Mouse (Mus musculus): ENCODE data around the gene Twf2. TPM values are rescaled to one million over a fixed set of nuclear protein-coding genes. Genes with fewer than 3 reads are reported as not detected.

Twf2 gene
- polyA plus RNA-seq, 1 experiment from 2014 or later: 66.5 TPM

DNA sequence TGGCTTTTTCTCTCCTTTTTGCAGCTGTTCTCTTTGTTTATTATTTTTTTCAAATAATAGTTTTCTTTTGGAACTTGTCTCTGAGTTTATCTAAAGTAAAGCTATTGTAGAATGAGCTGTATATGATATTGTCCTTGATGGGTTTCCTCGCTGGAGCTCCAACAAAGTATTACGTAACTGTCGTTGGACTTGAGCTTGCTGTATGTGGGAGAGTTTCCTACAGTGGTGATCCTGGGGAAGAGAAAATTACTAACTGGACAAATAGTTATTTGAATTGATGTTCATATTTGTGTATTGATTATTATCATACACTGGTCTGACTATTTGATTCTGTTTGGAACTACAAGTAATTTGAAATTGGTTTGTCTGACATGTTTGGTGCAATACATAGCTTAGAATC lies 30.4 kb upstream of the Twf2 start:
- peaks cover 29% of the 10 kb centered on the region for H3K4me1 ChIP-seq (ENCODE audit: control insufficient read depth, insufficient read depth, low read length)

DNA sequence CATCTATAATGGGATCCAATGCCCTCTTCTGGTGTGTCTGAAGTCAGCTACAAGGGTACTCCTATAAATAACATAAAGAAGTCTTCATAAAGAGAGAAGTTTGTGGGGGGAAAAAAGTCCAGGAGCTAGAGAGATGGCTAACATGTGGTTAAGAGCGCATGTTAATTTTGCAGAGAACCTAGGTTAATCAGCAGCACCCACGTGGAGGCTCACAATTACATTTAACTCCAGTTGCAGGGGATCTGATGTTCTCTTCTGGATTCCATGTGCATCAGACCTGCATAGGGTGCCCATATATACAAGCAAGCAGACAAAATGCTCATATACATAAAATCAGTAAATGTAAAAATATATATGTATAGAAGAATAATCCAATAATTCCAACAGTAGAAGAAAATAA lies 29.5 kb upstream of the Twf2 start:
- no peak overlapping the region for H3K9ac ChIP-seq (ENCODE audit: low read length)
- no peak for DNase-seq (ENCODE audit: low spot score)
- H3K4me1 ChIP-seq (ENCODE audit: control insufficient read depth, insufficient read depth, low read length): peaks cover 32% of the 10 kb centered on the region
- no peak overlapping the region for H3K27ac ChIP-seq (replicated peaks; ENCODE audit: low read depth, low read length)
- no peak overlapping the region for H3K4me3 ChIP-seq (ENCODE audit: low read depth, low read length)
- no peaks in the 10 kb centered on the region for H3K27me3 ChIP-seq (ENCODE audit: control insufficient read depth, insufficient read depth, low read length)
- H3K9me3 ChIP-seq (ENCODE audit: control insufficient read depth, low read length): no peaks in the 10 kb centered on the region
- 76% methylated on average over 2 of the region's 2 CpGs for WGBS
- H3K4me2 ChIP-seq (ENCODE audit: low read depth, severe bottlenecking): peak overlapping the region; percentile 8; the same call in 1 of the 2 replicates
- ATAC-seq (ENCODE audit: insufficient number of reproducible peaks, low FRiP score, low TSS enrichment, low read depth): no peak
- peaks cover 3% of the 10 kb centered on the region; the same call in 1 of the 2 replicates for H3K36me3 ChIP-seq (ENCODE audit: control insufficient read depth, insufficient read depth, low read length)

More for the DNA sequence above, 30.4 kb upstream of the Twf2 start:
- H3K4me2 ChIP-seq (ENCODE audit: low read depth, severe bottlenecking): peak overlapping the region; percentile 54
- H3K36me3 ChIP-seq (ENCODE audit: control insufficient read depth, insufficient read depth, low read length): no peaks in the 10 kb centered on the region; the same call in 1 of the 2 replicates
- DNase-seq (ENCODE audit: low spot score) (no peak), ATAC-seq (ENCODE audit: insufficient number of reproducible peaks, low FRiP score, low TSS enrichment, low read depth) (no peak)
- 0 out of 2 replicates have a peak overlapping the region, but pooled peaks have one; percentile 41 for H3K9ac ChIP-seq (ENCODE audit: low read length)
- H3K9me3 ChIP-seq (ENCODE audit: control insufficient read depth, low read length): no peaks in the 10 kb centered on the region
- H3K27me3 ChIP-seq (ENCODE audit: control insufficient read depth, insufficient read depth, low read length): no peaks in the 10 kb centered on the region
- peak overlapping the region; percentile 91 for H3K4me3 ChIP-seq (ENCODE audit: low read depth, low read length)
- WGBS: 50% methylated on average over 3 of the region's 3 CpGs
- no peak overlapping the region for H3K27ac ChIP-seq (replicated peaks; ENCODE audit: low read depth, low read length)

DNA sequence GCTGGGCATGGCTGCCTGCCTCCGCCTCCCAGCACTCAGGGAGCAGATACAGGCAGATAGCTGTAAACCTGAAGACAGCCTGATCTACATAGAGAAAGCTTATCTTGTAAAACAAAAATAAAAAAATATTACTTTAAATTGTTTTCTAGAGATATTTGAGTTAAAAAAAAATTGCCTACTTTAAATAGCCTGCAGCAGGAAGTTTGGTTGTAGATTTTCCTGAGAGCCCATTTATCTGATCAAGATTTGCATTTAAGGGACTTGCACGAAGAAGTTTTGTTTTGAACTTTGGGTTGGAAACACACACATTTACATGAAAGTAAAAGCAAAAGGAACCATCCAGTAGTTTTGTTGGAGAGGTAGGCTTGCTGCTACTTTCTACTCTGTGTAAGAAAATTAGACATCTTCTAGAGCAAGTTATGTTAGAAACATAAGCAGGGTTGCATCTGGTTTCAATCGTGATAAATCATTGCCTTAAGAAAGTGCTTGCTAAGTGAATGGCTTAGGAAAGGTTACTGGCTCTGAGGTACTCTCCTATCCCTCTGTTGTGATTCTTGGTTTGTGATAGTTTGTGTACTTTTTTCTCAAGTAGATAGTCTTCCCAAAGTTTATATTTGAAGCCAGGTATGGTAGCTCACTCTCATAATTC lies 27.2 kb upstream of the Twf2 start:
- 71% methylated on average over 3 of the region's 3 CpGs for WGBS
- Histone ChIP-seq H3K36me3 (ENCODE audit: control insufficient read depth, insufficient read depth, low read length) (peaks cover 14% of the 10 kb centered on the region), H3K27me3 (ENCODE audit: control insufficient read depth, insufficient read depth, low read length) (no peaks in the 10 kb centered on the region), H3K4me1 (ENCODE audit: control insufficient read depth, insufficient read depth, low read length) (peaks cover 29% of the 10 kb centered on the region), H3K4me2 (ENCODE audit: low read depth, severe bottlenecking) (no peak overlapping the region), H3K4me3 (ENCODE audit: low read depth, low read length) (no peak overlapping the region), H3K27ac (replicated peaks; ENCODE audit: low read depth, low read length) (no peak overlapping the region), H3K9ac (ENCODE audit: low read length) (no peak overlapping the region), H3K9me3 (ENCODE audit: control insufficient read depth, low read length) (no peaks in the 10 kb centered on the region)
- no peak for DNase-seq (ENCODE audit: low spot score)
- no peak for ATAC-seq (ENCODE audit: insufficient number of reproducible peaks, low FRiP score, low TSS enrichment, low read depth)

DNA sequence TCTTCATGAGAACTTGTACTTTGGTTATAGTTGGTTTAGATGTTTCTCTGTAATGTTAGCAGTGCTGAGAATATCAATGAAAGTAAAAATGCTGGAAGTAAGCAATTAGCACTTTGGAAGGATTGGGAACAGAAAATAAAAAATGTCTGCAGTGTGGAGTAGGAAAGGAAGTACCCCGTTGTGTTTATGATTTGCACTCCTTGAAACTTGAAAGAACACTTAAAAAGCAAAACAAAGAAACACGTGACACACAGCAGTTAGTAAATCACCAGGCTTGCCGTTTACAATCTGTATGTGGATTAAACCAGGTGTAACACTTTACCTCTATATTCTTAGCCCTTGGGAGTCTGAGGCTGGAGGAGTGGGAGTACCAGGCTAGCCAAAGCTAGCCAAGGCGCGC lies 26.1 kb upstream of the Twf2 start:
- Histone ChIP-seq H3K4me1 (ENCODE audit: control insufficient read depth, insufficient read depth, low read length) (peaks cover 29% of the 10 kb centered on the region), H3K9me3 (ENCODE audit: control insufficient read depth, low read length) (no peaks in the 10 kb centered on the region), H3K27me3 (ENCODE audit: control insufficient read depth, insufficient read depth, low read length) (no peaks in the 10 kb centered on the region), H3K4me2 (ENCODE audit: low read depth, severe bottlenecking) (no peak overlapping the region), H3K9ac (ENCODE audit: low read length) (no peak overlapping the region), H3K27ac (replicated peaks; ENCODE audit: low read depth, low read length) (no peak overlapping the region), H3K36me3 (ENCODE audit: control insufficient read depth, insufficient read depth, low read length) (peaks cover 17% of the 10 kb centered on the region), H3K4me3 (ENCODE audit: low read depth, low read length) (no peak overlapping the region)
- no peak for ATAC-seq (ENCODE audit: insufficient number of reproducible peaks, low FRiP score, low TSS enrichment, low read depth)
- 47% methylated on average over 5 of the region's 5 CpGs for WGBS
- DNase-seq (ENCODE audit: low spot score): no peak

DNA sequence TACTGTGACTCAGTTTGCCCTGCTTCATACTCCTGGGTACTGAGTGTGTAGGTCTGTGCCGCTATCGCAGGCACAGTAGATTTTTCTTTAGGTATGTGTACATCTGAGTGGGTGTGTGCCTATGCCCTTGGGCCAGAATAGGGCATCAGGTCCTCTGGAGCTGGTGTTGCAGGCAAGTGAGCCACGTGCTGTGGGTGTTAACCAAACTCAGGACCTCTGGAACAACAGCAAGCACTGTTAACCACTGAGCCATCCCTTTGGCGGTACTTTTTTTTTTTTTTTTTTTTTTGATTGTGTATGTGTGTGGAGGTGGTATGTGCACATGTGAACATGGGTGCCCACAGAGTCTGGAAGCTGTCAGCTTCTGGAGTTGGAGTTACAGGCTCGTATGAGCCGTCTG lies 25.1 kb upstream of the Twf2 start:
- H3K9me3 ChIP-seq (ENCODE audit: control insufficient read depth, low read length): no peaks in the 10 kb centered on the region
- H3K27ac ChIP-seq (replicated peaks; ENCODE audit: low read depth, low read length): no peak overlapping the region
- no peaks in the 10 kb centered on the region for H3K27me3 ChIP-seq (ENCODE audit: control insufficient read depth, insufficient read depth, low read length)
- H3K4me3 ChIP-seq (ENCODE audit: low read depth, low read length): no peak overlapping the region
- H3K9ac ChIP-seq (ENCODE audit: low read length): no peak overlapping the region
- DNase-seq (ENCODE audit: low spot score) (no peak), ATAC-seq (ENCODE audit: insufficient number of reproducible peaks, low FRiP score, low TSS enrichment, low read depth) (no peak)
- peaks cover 26% of the 10 kb centered on the region for H3K4me1 ChIP-seq (ENCODE audit: control insufficient read depth, insufficient read depth, low read length)
- H3K4me2 ChIP-seq (ENCODE audit: low read depth, severe bottlenecking): no peak overlapping the region
- peaks cover 21% of the 10 kb centered on the region for H3K36me3 ChIP-seq (ENCODE audit: control insufficient read depth, insufficient read depth, low read length)
- WGBS: 87% methylated on average over 6 of the region's 6 CpGs

DNA sequence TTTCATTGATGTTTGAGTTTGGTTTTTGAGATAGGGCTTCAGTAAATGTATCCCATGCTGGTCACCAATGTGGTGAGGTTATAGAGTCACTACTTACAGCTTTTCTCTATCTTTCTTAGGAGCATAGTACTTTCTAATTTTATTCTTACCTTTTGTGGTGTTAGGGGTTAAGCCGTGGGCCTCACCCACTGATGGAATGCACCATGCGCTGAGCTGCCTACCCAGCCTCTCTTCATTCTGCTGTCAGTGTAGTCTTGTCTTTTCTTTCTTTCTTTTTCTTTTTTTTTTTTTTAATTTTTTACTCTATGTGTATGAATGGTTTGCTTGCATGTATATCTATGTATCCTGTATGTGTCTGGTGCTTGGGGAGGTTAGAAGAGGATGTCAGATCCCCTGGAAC lies 23.5 kb upstream of the Twf2 start:
- H3K4me2 ChIP-seq (ENCODE audit: low read depth, severe bottlenecking): no peak overlapping the region
- H3K4me3 ChIP-seq (ENCODE audit: low read depth, low read length): no peak overlapping the region
- H3K27ac ChIP-seq (replicated peaks; ENCODE audit: low read depth, low read length): no peak overlapping the region
- 94% methylated on average over 2 of the region's 2 CpGs for WGBS
- peaks cover 14% of the 10 kb centered on the region for H3K4me1 ChIP-seq (ENCODE audit: control insufficient read depth, insufficient read depth, low read length)
- no peak overlapping the region for H3K9ac ChIP-seq (ENCODE audit: low read length)
- no peaks in the 10 kb centered on the region for H3K9me3 ChIP-seq (ENCODE audit: control insufficient read depth, low read length)
- H3K27me3 ChIP-seq (ENCODE audit: control insufficient read depth, insufficient read depth, low read length): no peaks in the 10 kb centered on the region
- no peak for DNase-seq (ENCODE audit: low spot score)
- no peak for ATAC-seq (ENCODE audit: insufficient number of reproducible peaks, low FRiP score, low TSS enrichment, low read depth)
- H3K36me3 ChIP-seq (ENCODE audit: control insufficient read depth, insufficient read depth, low read length): peaks cover 21% of the 10 kb centered on the region

DNA sequence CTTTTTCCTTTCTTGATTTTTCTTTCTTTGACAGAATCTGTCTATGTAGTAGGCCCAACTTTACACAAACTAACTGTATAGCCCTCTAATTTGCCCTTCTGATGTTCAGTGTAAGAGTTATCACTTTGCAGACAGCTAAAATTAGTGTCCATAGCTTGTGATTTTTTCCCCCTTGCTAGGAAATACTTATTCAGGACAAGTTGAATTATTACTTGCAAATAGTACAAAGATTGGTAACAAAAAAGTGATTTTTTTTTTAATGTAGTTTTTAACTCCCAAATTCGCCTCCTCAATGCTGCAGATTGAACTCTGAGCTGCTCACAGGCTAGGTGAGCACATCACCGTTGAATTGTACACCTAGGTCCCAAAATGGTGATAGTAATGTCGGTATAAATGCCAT lies 22.9 kb upstream of the Twf2 start:
- Histone ChIP-seq H3K9ac (ENCODE audit: low read length) (no peak overlapping the region), H3K27ac (replicated peaks; ENCODE audit: low read depth, low read length) (no peak overlapping the region), H3K4me1 (ENCODE audit: control insufficient read depth, insufficient read depth, low read length) (peaks cover 14% of the 10 kb centered on the region), H3K9me3 (ENCODE audit: control insufficient read depth, low read length) (no peaks in the 10 kb centered on the region), H3K36me3 (ENCODE audit: control insufficient read depth, insufficient read depth, low read length) (peaks cover 24% of the 10 kb centered on the region), H3K4me2 (ENCODE audit: low read depth, severe bottlenecking) (no peak overlapping the region), H3K4me3 (ENCODE audit: low read depth, low read length) (no peak overlapping the region), H3K27me3 (ENCODE audit: control insufficient read depth, insufficient read depth, low read length) (no peaks in the 10 kb centered on the region)
- DNase-seq (ENCODE audit: low spot score) (no peak), ATAC-seq (ENCODE audit: insufficient number of reproducible peaks, low FRiP score, low TSS enrichment, low read depth) (no peak)
- WGBS: 95% methylated on average over 3 of the region's 3 CpGs

DNA sequence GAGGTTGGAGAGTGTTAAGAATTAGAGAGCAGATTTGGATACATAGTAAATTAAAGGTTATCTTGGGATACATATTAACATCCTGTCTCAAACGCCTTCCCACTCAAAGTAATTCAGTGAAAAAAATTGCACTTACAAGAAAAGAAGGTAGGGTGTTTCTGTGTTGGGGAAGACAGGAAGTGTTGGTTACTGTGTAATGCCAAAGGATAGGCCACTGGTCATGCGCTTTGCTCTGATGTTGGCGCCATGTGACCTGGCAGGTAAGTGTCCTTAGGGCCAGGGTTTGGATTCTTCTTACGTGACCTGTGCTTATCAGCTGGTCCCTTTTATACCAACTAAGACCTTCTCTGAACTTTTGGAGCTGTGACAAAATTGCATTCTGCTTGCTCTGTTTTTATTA lies 20.8 kb upstream of the Twf2 start:
- Histone ChIP-seq H3K27me3 (ENCODE audit: control insufficient read depth, insufficient read depth, low read length) (no peaks in the 10 kb centered on the region), H3K4me1 (ENCODE audit: control insufficient read depth, insufficient read depth, low read length) (0 out of 2 replicates have a peak, but pooled peaks cover 3% of the 10 kb centered on the region), H3K4me3 (ENCODE audit: low read depth, low read length) (no peak overlapping the region), H3K9me3 (ENCODE audit: control insufficient read depth, low read length) (no peaks in the 10 kb centered on the region), H3K27ac (replicated peaks; ENCODE audit: low read depth, low read length) (no peak overlapping the region), H3K9ac (ENCODE audit: low read length) (no peak overlapping the region), H3K4me2 (ENCODE audit: low read depth, severe bottlenecking) (no peak overlapping the region), H3K36me3 (ENCODE audit: control insufficient read depth, insufficient read depth, low read length) (peaks cover 30% of the 10 kb centered on the region)
- DNase-seq (ENCODE audit: low spot score): no peak
- 95% methylated on average over 4 of the region's 4 CpGs for WGBS
- ATAC-seq (ENCODE audit: insufficient number of reproducible peaks, low FRiP score, low TSS enrichment, low read depth): no peak

DNA sequence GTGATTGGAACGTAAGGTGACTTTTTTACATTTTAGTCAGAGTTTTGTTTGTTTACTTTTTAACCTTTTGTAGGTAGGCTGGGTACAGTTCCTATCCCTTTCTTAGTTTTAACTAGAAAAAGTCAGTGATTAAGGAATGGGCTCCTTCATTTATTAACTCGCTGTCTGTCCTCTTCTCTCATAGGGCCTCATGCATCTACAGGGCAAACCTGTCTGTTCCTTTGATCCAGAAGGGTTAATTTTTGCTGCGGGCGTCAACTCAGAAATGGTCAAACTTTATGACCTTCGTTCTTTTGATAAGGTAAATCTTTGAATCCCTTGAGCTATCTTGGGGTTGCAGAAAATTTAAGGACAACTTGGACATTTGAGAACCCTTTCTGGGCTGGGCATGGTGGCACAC lies 18.9 kb upstream of the Twf2 start:
- Histone ChIP-seq H3K4me3 (ENCODE audit: low read depth, low read length) (no peak overlapping the region), H3K9me3 (ENCODE audit: control insufficient read depth, low read length) (no peaks in the 10 kb centered on the region), H3K36me3 (ENCODE audit: control insufficient read depth, insufficient read depth, low read length) (peaks cover 26% of the 10 kb centered on the region), H3K27me3 (ENCODE audit: control insufficient read depth, insufficient read depth, low read length) (no peaks in the 10 kb centered on the region), H3K4me2 (ENCODE audit: low read depth, severe bottlenecking) (no peak overlapping the region), H3K27ac (replicated peaks; ENCODE audit: low read depth, low read length) (no peak overlapping the region), H3K9ac (ENCODE audit: low read length) (no peak overlapping the region), H3K4me1 (ENCODE audit: control insufficient read depth, insufficient read depth, low read length) (no peaks in the 10 kb centered on the region)
- no peak for DNase-seq (ENCODE audit: low spot score)
- WGBS: 92% methylated on average over 5 of the region's 5 CpGs
- ATAC-seq (ENCODE audit: insufficient number of reproducible peaks, low FRiP score, low TSS enrichment, low read depth): no peak
